Mouse (Mus musculus) heart, adult 2 months (tissue): ENCODE results near the gene Ager. TPM values are rescaled to one million over a fixed set of nuclear protein-coding genes. Genes with fewer than 3 reads are reported as not detected.

Source experiments
- DNase-seq, 2 experiments: peaks; one replicate each; pipeline ENCODE4 v3.0.0; 2021
- H3K27ac ChIP-seq: fragments of 200-600 bp; 2 replicates; pipeline ENCODE4 v1.8.1; 2022
- H3K27me3 ChIP-seq: fragments of 200-500 bp; 2 replicates; pipeline ENCODE4 v1.6.1; 2012; ENCODE audit warnings: mild to moderate bottlenecking, low read length, inconsistent platforms, mixed read lengths; ENCODE audit not compliant: control insufficient read depth, insufficient read depth
- H3K36me3 ChIP-seq: fragments of 200-500 bp; 2 replicates; pipeline ENCODE4 v1.6.1; 2012; ENCODE audit warnings: low read length, inconsistent platforms; ENCODE audit not compliant: control insufficient read depth, insufficient read depth
- H3K4me1 ChIP-seq: fragments of 200-500 bp; 2 replicates; pipeline ENCODE4 v1.6.1; 2011; ENCODE audit warnings: low read length; ENCODE audit not compliant: control insufficient read depth, insufficient read depth
- H3K4me3 ChIP-seq: fragments of 200-600 bp; 2 replicates; pipeline ENCODE4 v1.8.1; 2022
- H3K79me2 ChIP-seq: fragments of 200-500 bp; replicated peaks from 2 replicates; pipeline ENCODE4 v1.6.1; 2012; ENCODE audit warnings: mild to moderate bottlenecking, inconsistent platforms, low read length, moderate library complexity, mixed read lengths; ENCODE audit not compliant: control insufficient read depth, insufficient read depth
- H3K9ac ChIP-seq: fragments of 200-500 bp; 2 replicates; pipeline ENCODE4 v1.6.1; 2012; ENCODE audit warnings: low read depth, mild to moderate bottlenecking, control low read depth, inconsistent platforms, low read length, mixed read lengths
- CTCF ChIP-seq: fragments of 200-600 bp; IDR thresholded peaks from 2 replicates; pipeline ENCODE4 v1.8.1; 2022; ENCODE audit warnings: antibody characterized with exemption, mild to moderate bottlenecking, moderate library complexity
- EP300 ChIP-seq: fragments of 200-500 bp; IDR thresholded peaks from 2 replicates; pipeline ENCODE4 v1.6.1; 2011; ENCODE audit warnings: low read depth, low read length, control low read depth; ENCODE audit not compliant: insufficient read depth
- POLR2A ChIP-seq: fragments of 200-500 bp; IDR thresholded peaks from 2 replicates; pipeline ENCODE4 v1.6.1; 2011; ENCODE audit warnings: mild to moderate bottlenecking, low read depth, low read length, control low read depth; ENCODE audit not compliant: insufficient read depth
- WGBS: fragments of 180-500 bp; shearing (Covaris S2); methylation state at CpG from one replicate; pipeline ENCODE4 v1.1.7; 2018; 5-methylcytosine and 5-hydroxymethylcytosine counted together
- intact Hi-C: fragments of 180-260 bp; cut with DNase I; formaldehyde crosslinking; loops from one replicate; pipeline ENCODE4 v1.15.1; 2025
- polyA plus RNA-seq: library from polyadenylated mRNA; depleted of rRNA; stranded (reverse); fragments of >200 nt; gene quantifications from 2 replicates; pipeline ENCODE4 v1.2.3, GENCODE M21; 2012
- total RNA-seq, 2 experiments: library from RNA; stranded (reverse); gene quantifications; 2 replicates each; pipeline ENCODE4 v1.2.3; 2021

Ager gene
- total and polyA plus RNA-seq, 3 experiments = 0.14 to 2.2 (median 0.18) TPM

- intact Hi-C loops = loop anchor here (2.0 kb wide), 1 partner anchor 63 kb away; no protein-coding TSS in a partner anchor
- Histone ChIP-seq H3K4me3 (peak within 1 kb of the TSS; percentile 60), H3K4me1 (peaks cover 3% of the 10 kb centered on the region), H3K27me3 (no peaks in the 10 kb centered on the region), H3K27ac (peak within 1 kb of the TSS; percentile 97), H3K79me2 (no peaks in the 10 kb centered on the region), H3K36me3 (no peaks in the 10 kb centered on the region), H3K9ac (peak within 1 kb of the TSS; percentile 71)
- DNase-seq = peak; percentile 73 to 79
- WGBS = 15% methylated on average over 6 of the region's 6 CpGs
- TF ChIP-seq POLR2A (peak; percentile 91), CTCF (peak; percentile 24; the same call in 1 of the 2 replicates), EP300 (peak; percentile 95)
Measured at GRCm38 (mm10) chr17:34564003-34564421, 33.6 kb upstream of the Ager start, which contains the start of gene Notch4. Gene Notch4, plus strand, starts transcription at chr17:34564268.

GRCm38 (mm10) chr17:34564796-34565195 is 32.9 kb upstream of the Ager start:
- Histone ChIP-seq H3K4me1 (peaks cover 3% of the 10 kb centered on the region), H3K36me3 (no peaks in the 10 kb centered on the region), H3K9ac (peak overlapping the region; percentile 71), H3K4me3 (peak overlapping the region; percentile 60), H3K27me3 (no peaks in the 10 kb centered on the region), H3K27ac (peak overlapping the region; percentile 97), H3K79me2 (no peaks in the 10 kb centered on the region)
- TF ChIP-seq CTCF (no peak), EP300 (peak; percentile 93), POLR2A (peak; percentile 92)
- peak; percentile 64 to 80 for DNase-seq
- intact Hi-C loops = loop anchor here (1.0 to 2.0 kb wide), 2 partner anchors 39 to 62 kb away; partner anchors contain the start of gene Rnf5
- WGBS = 24% methylated on average over 3 of the region's 3 CpGs

- DNase-seq = no peak
- intact Hi-C loops = loop anchor here (2.0 kb wide), 1 partner anchor 13 kb away; no protein-coding TSS in a partner anchor
- Histone ChIP-seq H3K27me3 (no peaks in the 10 kb centered on the region), H3K4me1 (peaks cover 1% of the 10 kb centered on the region), H3K9ac (no peak overlapping the region), H3K4me3 (no peak overlapping the region), H3K79me2 (no peaks in the 10 kb centered on the region), H3K36me3 (no peaks in the 10 kb centered on the region), H3K27ac (no peak overlapping the region)
- 69% methylated on average over 9 of the region's 9 CpGs for WGBS
- TF ChIP-seq POLR2A (no peak), CTCF (no peak), EP300 (no peak)
Measured at GRCm38 (mm10) chr17:34567311-34567710, 30.4 kb upstream of the Ager start.

GRCm38 (mm10) chr17:34568421-34568820 is 29.2 kb upstream of the Ager start:
- Histone ChIP-seq H3K27me3 (no peaks in the 10 kb centered on the region), H3K36me3 (no peaks in the 10 kb centered on the region), H3K4me1 (peaks cover 1% of the 10 kb centered on the region), H3K27ac (no peak overlapping the region), H3K79me2 (no peaks in the 10 kb centered on the region), H3K4me3 (no peak overlapping the region), H3K9ac (no peak overlapping the region)
- WGBS = 82% methylated on average over 13 of the region's 13 CpGs
- TF ChIP-seq EP300 (no peak), POLR2A (no peak), CTCF (no peak)
- DNase-seq = no peak
- intact Hi-C loops = no loop called here

- 73% methylated on average over 4 of the region's 4 CpGs for WGBS
- Histone ChIP-seq H3K4me1 (peaks cover 1% of the 10 kb centered on the region), H3K79me2 (no peaks in the 10 kb centered on the region), H3K27ac (no peak overlapping the region), H3K9ac (no peak overlapping the region), H3K27me3 (no peaks in the 10 kb centered on the region), H3K36me3 (no peaks in the 10 kb centered on the region), H3K4me3 (no peak overlapping the region)
- intact Hi-C loops = no loop called here
- TF ChIP-seq EP300 (no peak), POLR2A (no peak), CTCF (no peak)
- no peak for DNase-seq
Measured at GRCm38 (mm10) chr17:34569919-34570318, 27.7 kb upstream of the Ager start.

- 26% methylated on average over 5 of the region's 5 CpGs for WGBS
- Histone ChIP-seq H3K27ac (no peak overlapping the region), H3K27me3 (no peaks in the 10 kb centered on the region), H3K36me3 (no peaks in the 10 kb centered on the region), H3K9ac (no peak overlapping the region), H3K79me2 (no peaks in the 10 kb centered on the region), H3K4me1 (no peaks in the 10 kb centered on the region), H3K4me3 (no peak overlapping the region)
- no peak for DNase-seq
- peak; percentile 75 for TF ChIP-seq CTCF
- TF ChIP-seq POLR2A = no peak
- 0 out of 2 replicates have a peak, but pooled peaks have one; percentile 32 for TF ChIP-seq EP300
- intact Hi-C loops = loop anchor here (2.0 kb wide), 1 partner anchor 47 kb away; no protein-coding TSS in a partner anchor
Measured at GRCm38 (mm10) chr17:34571875-34572274, 25.8 kb upstream of the Ager start.
